Mouse (Mus musculus) left cerebral cortex, adult 2 months (tissue): Measurements from ENCODE around the gene Ifnab. TPM values are rescaled to one million over a fixed set of nuclear protein-coding genes. Genes with fewer than 3 reads are reported as not detected.

Experiments
- DNase-seq, 2 experiments: peaks; one replicate each; pipeline ENCODE4 v3.0.0; 2021 to 2022; ENCODE audit warnings: low spot score in 2 of 2, mixed read lengths in 1 of 2; ENCODE audit errors: extremely low spot score in 1 of 2
- H3K27ac ChIP-seq: fragments of 200-600 bp; 2 replicates; pipeline ENCODE4 v1.8.1; 2022
- H3K4me3 ChIP-seq: fragments of 200-600 bp; 2 replicates; pipeline ENCODE4 v1.8.1; 2022
- CTCF ChIP-seq: fragments of 200-600 bp; IDR thresholded peaks from 2 replicates; pipeline ENCODE4 v1.8.1; 2022; ENCODE audit warnings: antibody characterized with exemption, mild to moderate bottlenecking, moderate library complexity
- intact Hi-C: fragments of 180-260 bp; cut with DNase I; formaldehyde crosslinking; loops from one replicate; pipeline ENCODE4 v1.15.1; 2025
- total RNA-seq, 2 experiments: library from RNA; stranded (reverse); gene quantifications; 2 replicates each; pipeline ENCODE4 v1.2.3; 2021

The Ifnab gene
- total RNA-seq, 2 experiments from 2014 or later: not detected

DNA sequence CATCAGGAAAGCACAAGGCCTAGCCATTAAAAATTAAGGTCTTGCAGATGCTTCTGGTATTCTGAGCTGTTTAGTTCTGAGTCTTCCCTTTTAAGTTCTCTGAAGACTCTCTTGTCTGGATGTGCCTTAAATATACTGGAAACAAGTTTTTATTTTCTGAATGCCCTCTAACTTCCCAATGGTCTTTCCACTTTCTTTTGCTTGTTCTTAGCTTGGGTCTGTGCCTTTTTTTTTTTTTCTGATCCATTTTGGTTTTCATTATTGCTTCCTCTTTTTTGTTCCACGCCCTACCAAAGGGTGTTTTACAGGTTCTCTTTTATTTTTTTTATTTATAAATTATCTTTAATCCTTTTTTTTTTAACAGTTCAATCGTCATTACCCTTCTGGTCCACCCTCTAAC, 46.8 kb downstream of the Ifnab start, which contains the start of gene Ifna13:
Gene Ifna13, minus strand, starts transcription at position 101 of the 400 bp plus-strand sequence.
- no peak for DNase-seq
- Histone ChIP-seq H3K27ac (no peak within 1 kb of the TSS), H3K4me3 (no peak within 1 kb of the TSS)
- intact Hi-C loops: no loop called here
- TF ChIP-seq CTCF: no peak

DNA sequence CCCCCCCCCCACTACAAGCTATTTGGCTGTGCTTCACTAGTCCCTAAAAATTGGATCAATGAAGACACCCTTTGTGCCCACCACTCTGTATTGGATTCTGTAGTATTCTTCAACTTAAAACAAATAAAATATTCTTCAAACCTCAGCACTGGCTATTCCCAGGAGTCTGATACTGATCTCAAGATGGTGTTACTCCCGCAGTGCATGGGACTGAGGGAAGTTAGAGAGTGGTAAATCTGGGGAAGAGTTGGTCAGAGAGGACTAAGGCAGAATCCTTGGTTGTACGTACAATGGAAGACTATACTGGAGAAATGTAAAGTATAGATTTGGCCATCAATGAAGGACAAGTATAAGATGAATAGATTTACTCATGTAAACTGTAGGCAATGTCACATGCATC, 48.6 kb downstream of the Ifnab start:
- Histone ChIP-seq H3K27ac (no peak overlapping the region), H3K4me3 (no peak overlapping the region)
- no peak for DNase-seq
- no peak for TF ChIP-seq CTCF
- intact Hi-C loops: no loop called here

DNA sequence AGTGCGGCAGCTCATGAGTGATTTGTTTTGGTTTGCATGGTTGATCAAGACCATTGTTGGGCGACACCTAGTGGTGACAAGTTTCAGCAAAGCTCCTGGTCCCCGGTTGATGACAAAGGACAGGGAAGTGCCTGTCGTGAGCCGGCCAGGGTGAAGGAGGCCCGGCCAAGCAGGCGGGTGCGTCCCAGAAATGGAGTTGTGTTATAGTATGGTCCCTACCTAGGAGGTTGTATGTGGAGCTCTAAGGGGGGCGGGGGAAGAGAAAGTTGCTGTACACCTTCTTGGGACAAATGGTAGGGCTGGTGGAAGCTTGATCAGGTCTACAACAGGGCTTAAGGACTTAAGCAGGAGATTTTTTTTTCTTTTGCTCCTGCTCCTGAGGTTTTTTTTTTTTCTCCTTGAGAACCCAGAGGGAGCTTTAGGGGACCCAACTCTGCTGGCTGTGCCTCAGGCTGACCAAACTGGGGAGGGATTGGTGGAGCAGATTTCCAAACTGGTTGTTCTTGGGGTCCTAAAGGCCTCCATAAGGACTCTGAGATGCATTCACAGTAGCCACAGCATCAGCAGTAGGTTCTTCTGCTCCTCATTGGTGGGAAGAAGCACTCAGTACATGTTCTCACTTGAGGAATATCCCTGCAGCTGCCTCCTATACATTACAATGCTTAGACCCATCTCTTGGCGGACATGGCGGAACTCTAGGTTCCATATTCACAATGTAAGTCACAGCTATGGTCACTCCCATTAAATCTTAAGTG, 49.9 kb downstream of the Ifnab start:
- peak; percentile 82 to 90 for DNase-seq
- Histone ChIP-seq H3K27ac (no peak overlapping the region), H3K4me3 (peak overlapping the region; percentile 41)
- peak; percentile 84 for TF ChIP-seq CTCF
- intact Hi-C loops: loop anchor here (1.0 kb wide), 1 partner anchor 91 kb away; no protein-coding TSS in a partner anchor

GRCm38 (mm10) chr4:88640704-88641076, 50.5 kb downstream of the Ifnab start:
- no peak overlapping the region for H3K27ac ChIP-seq
- DNase-seq: no peak
- intact Hi-C loops: loop anchor here (1.0 kb wide), 1 partner anchor 90 kb away; no protein-coding TSS in a partner anchor
- H3K4me3 ChIP-seq: peak overlapping the region; percentile 41
- TF ChIP-seq CTCF: no peak

Other genes with a start within 250 kb of the Ifnab start
- gene Ifnb1, start 168.6 kb downstream of the Ifnab start, total RNA-seq: not detected
- not detected for gene Ifna15, start 133.1 kb downstream of the Ifnab start, total RNA-seq
- gene Ifna14, start 119.6 kb downstream of the Ifnab start, total RNA-seq: not detected
- gene Ifna9, start 99.0 kb downstream of the Ifnab start, total RNA-seq: not detected
- gene Ifna12, start 88.0 kb downstream of the Ifnab start, total RNA-seq: not detected
- not detected for gene C87499, start 56.9 kb downstream of the Ifnab start, total RNA-seq
- not detected for gene Ifna13, start 46.9 kb downstream of the Ifnab start, total RNA-seq
- gene Ifna16, start 14.4 kb downstream of the Ifnab start, total RNA-seq: not detected
- gene Ifna2, start 7.4 kb downstream of the Ifnab start, total RNA-seq: not detected
- 1 to 10 TPM in 1 of 2 experiments, under 1 TPM in 1; 0.79 to 1.1 TPM for gene Gm26566, start 30.4 kb upstream of the Ifnab start, total RNA-seq
- 10 to 100 TPM; 96.7 to 97.8 TPM for gene Klhl9, start 31.1 kb upstream of the Ifnab start, total RNA-seq
- not detected for gene Gm13271, start 63.5 kb upstream of the Ifnab start, total RNA-seq
- not detected for gene Gm13283, start 68.8 kb upstream of the Ifnab start, total RNA-seq
- gene Gm13290, start 82.5 kb upstream of the Ifnab start, total RNA-seq: not detected
- gene Gm13289, start 85.6 kb upstream of the Ifnab start, total RNA-seq: not detected
- gene Gm13272, start 88.5 kb upstream of the Ifnab start, total RNA-seq: not detected
- gene Ifnz, start 90.8 kb upstream of the Ifnab start, total RNA-seq: not detected
- not detected for gene Gm13276, start 94.3 kb upstream of the Ifnab start, total RNA-seq
- gene Gm13277, start 97.3 kb upstream of the Ifnab start, total RNA-seq: not detected
- not detected for gene Gm13278, start 100.2 kb upstream of the Ifnab start, total RNA-seq
- gene Gm13275, start 103.1 kb upstream of the Ifnab start, total RNA-seq: not detected
- not detected for gene Gm13279, start 106.0 kb upstream of the Ifnab start, total RNA-seq
- gene Gm13285, start 108.3 kb upstream of the Ifnab start, total RNA-seq: not detected
- not detected for gene Gm13287, start 111.9 kb upstream of the Ifnab start, total RNA-seq
- gene Gm13288, start 114.2 kb upstream of the Ifnab start, total RNA-seq: not detected
- gene Ifna7, start 124.9 kb upstream of the Ifnab start, total RNA-seq: not detected
- not detected for gene Ifna11, start 128.6 kb upstream of the Ifnab start, total RNA-seq
- gene Ifna6, start 136.1 kb upstream of the Ifnab start, total RNA-seq: not detected
- not detected for gene Ifna5, start 144.2 kb upstream of the Ifnab start, total RNA-seq
- not detected for gene Ifna4, start 150.5 kb upstream of the Ifnab start, total RNA-seq
- not detected for gene Ifna1, start 158.7 kb upstream of the Ifnab start, total RNA-seq
- not detected for gene Ifne, start 188.8 kb upstream of the Ifnab start, total RNA-seq